Mouse (Mus musculus): Measurements from ENCODE around the gene Cebpa.

Cebpa gene

GRCm38 (mm10) chr7:35118841-35119413, at the start of gene Cebpa:
Gene Cebpa, plus strand, starts transcription at chr7:35119293.
- in situ Hi-C loops (cut with MboI, MseI) = no loop called here

GRCm38 (mm10) chr7:35076645-35077044, 42.4 kb upstream of the Cebpa start:
- in situ Hi-C loops (cut with MboI, MseI) = no loop called here

GRCm38 (mm10) chr7:35080843-35081338, 38.2 kb upstream of the Cebpa start:
- in situ Hi-C loops (cut with MboI, MseI) = no loop called here

GRCm38 (mm10) chr7:35081406-35082104, 37.5 kb upstream of the Cebpa start:
- in situ Hi-C loops (cut with MboI, MseI) = no loop called here

GRCm38 (mm10) chr7:35084565-35085360, 34.3 kb upstream of the Cebpa start:
- in situ Hi-C loops (cut with MboI, MseI) = no loop called here

- in situ Hi-C loops (cut with MboI, MseI) = no loop called here
These were observed 32.7 kb upstream of the Cebpa start for GRCm38 (mm10) chr7:35086271-35086861.

GRCm38 (mm10) chr7:35090550-35090949, 28.5 kb upstream of the Cebpa start:
- in situ Hi-C loops (cut with MboI, MseI) = loop anchor here (5.0 kb wide), 1 partner anchor 48 kb away; no protein-coding TSS in a partner anchor

GRCm38 (mm10) chr7:35094975-35095678, 24.0 kb upstream of the Cebpa start:
- in situ Hi-C loops (cut with MboI, MseI) = loop anchor here (5.0 kb wide), 1 partner anchor 53 kb away; no protein-coding TSS in a partner anchor

GRCm38 (mm10) chr7:35098777-35099176, 20.3 kb upstream of the Cebpa start:
- in situ Hi-C loops (cut with MboI, MseI) = no loop called here

- in situ Hi-C loops (cut with MboI, MseI) = no loop called here
These were observed 19.6 kb upstream of the Cebpa start for GRCm38 (mm10) chr7:35099528-35099927.

- in situ Hi-C loops (cut with MboI, MseI) = no loop called here
These were observed 12.5 kb upstream of the Cebpa start for GRCm38 (mm10) chr7:35106614-35107013.

- in situ Hi-C loops (cut with MboI, MseI) = no loop called here
These were observed 11.5 kb upstream of the Cebpa start for GRCm38 (mm10) chr7:35107630-35108029.

- in situ Hi-C loops (cut with MboI, MseI) = no loop called here
These were observed 11.0 kb upstream of the Cebpa start for GRCm38 (mm10) chr7:35108046-35108445.

GRCm38 (mm10) chr7:35108663-35109062, 10.4 kb upstream of the Cebpa start:
- in situ Hi-C loops (cut with MboI, MseI) = no loop called here

GRCm38 (mm10) chr7:35113136-35113535, 6.0 kb upstream of the Cebpa start:
- in situ Hi-C loops (cut with MboI, MseI) = no loop called here

GRCm38 (mm10) chr7:35113721-35114120, 5.4 kb upstream of the Cebpa start:
- in situ Hi-C loops (cut with MboI, MseI) = no loop called here

GRCm38 (mm10) chr7:35116524-35116923, 2.6 kb upstream of the Cebpa start:
- in situ Hi-C loops (cut with MboI, MseI) = no loop called here

GRCm38 (mm10) chr7:35117052-35117451, 2.0 kb upstream of the Cebpa start:
- in situ Hi-C loops (cut with MboI, MseI) = no loop called here

- in situ Hi-C loops (cut with MboI, MseI) = no loop called here
These were observed 1.4 kb upstream of the Cebpa start for GRCm38 (mm10) chr7:35117761-35118098.

- in situ Hi-C loops (cut with MboI, MseI) = no loop called here
These were observed 853 bp upstream of the Cebpa start for GRCm38 (mm10) chr7:35118099-35118781.

Measured in regulatory T cell (primary cell).